Mouse (Mus musculus) CD4-positive naive resting alpha-beta T cell, adult 57 days (primary cell): ENCODE results near the gene Parp4. TPM values are rescaled to one million over a fixed set of nuclear protein-coding genes. Genes with fewer than 3 reads are reported as not detected.

Source experiments
- total RNA-seq: library from RNA; stranded (reverse); gene quantifications from one replicate; pipeline ENCODE4 v1.2.4, GENCODE M21; 2023

Parp4 gene
- total RNA-seq = 72.0 TPM

GRCm38 (mm10) chr14:56575416-56575815 lies at the start of gene Parp4, which contains the start of gene Cenpj:
TSS of gene Parp4 (plus strand) at chr14:56575619.
TSS of gene Cenpj (minus strand) at chr14:56575425.

DNA sequence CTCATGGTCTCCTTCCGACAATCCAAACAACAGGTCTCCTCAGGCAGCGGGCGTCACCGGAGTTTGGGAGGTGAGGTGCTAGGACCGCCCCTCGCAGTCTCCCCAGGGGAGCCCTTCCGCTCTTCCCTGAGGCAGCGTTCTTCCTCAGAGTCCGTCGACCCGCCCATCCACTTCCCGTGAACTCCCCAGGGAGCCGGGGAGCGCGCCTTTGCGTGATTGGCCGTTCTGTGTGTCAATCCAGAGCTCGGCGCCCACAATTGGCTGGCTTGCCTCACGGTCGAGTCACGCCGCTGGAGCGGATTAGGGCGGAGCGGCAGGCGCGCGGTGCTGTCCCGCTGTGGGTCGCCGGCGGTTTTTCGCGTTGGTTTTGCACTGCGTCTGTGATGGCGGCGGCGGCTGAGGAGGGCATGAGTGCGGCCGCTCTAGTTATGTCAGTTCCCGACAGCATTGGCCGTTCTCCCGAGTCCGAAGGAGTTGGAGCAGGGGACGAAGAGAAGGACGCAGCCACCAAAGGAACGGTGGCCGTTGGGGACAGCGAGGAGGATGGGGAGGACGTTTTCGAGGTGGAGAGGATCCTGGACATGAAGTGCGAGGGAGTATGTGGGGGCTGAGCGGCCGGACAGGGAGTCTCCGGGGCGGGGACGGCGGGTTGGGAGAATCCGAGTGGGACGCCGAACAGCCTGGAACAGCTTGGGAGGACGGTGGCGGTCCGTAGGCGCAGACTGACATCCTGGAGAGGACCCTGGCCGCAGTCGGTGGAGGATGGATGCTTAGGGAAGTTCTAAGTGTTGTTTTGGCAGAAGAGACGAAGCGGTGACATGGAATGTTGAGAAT lies 92.8 kb downstream of the Parp4 start, which contains the start of gene Mphosph8:
TSS of gene Mphosph8 (plus strand) at position 280 of the 834 bp plus-strand sequence.

Other genes starting within 250 kb of the Parp4 start
- gene Atp12a, start 210.6 kb upstream of the Parp4 start, total RNA-seq = not detected
- gene Rnf17, start 173.0 kb upstream of the Parp4 start, total RNA-seq = not detected
- gene Cenpj, start 194 bp upstream of the Parp4 start, total RNA-seq = 15.1 TPM
- 36.5 TPM for gene Mphosph8, start 92.6 kb downstream of the Parp4 start, total RNA-seq
- gene Pspc1, start 202.7 kb downstream of the Parp4 start, total RNA-seq = 74.6 TPM
- 55.9 TPM for gene Zmym5, start 236.1 kb downstream of the Parp4 start, total RNA-seq